Mouse (Mus musculus) heart, adult 9 months (tissue): ENCODE results near the gene Tm9sf3.
"Not testable (repeated sequence)": the region's sequence is repeated elsewhere in the genome, so short reads cannot be mapped to it uniquely, and the experiment has no call there.

Experiments
- DNase-seq, 2 experiments: peaks; one replicate each; pipeline ENCODE4 v3.0.0; 2022; ENCODE audit warnings: low spot score in 2 of 2

Tm9sf3 gene

DNA sequence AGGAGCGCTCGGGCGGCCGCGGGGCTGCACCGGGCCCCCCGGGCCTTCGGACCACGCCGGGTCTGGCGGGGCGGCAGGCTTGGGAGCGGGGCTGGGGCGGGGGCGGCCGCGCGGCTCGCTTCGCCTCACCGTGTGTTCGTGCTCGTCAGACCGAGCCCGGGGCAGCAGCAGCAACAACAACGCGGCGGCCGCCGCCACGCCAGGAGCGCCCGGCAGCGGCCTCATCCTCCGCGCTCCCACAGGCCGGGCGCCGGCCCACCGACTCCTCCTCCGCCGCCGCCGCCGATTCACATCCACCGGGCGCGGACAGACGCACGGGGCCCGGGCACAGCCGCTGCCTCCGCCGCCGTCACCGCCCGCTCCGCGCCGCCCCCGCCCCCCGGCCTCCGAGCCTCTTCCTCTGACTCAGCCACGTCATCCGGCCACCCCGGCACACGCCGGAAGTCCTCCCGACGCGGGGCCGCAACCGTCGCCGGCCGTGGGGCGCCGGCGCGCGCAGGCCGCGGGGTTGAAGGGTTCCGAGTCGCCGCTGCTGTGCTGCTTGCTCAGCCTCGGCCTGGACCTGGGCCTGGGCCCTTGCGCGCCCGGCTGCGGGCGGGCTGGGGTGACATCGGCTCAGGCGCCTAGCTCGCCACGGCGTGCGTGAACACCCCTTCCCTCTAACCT is at the start of gene Tm9sf3:
TSS of gene Tm9sf3 (minus strand) at position 368 of the 666 bp plus-strand sequence.
- peak; percentile 85 to 86 for DNase-seq

- DNase-seq, result not testable (repeated sequence)
Measured at GRCm38 (mm10) chr19:41312587-41312986, 48.8 kb upstream of the Tm9sf3 start.

DNA sequence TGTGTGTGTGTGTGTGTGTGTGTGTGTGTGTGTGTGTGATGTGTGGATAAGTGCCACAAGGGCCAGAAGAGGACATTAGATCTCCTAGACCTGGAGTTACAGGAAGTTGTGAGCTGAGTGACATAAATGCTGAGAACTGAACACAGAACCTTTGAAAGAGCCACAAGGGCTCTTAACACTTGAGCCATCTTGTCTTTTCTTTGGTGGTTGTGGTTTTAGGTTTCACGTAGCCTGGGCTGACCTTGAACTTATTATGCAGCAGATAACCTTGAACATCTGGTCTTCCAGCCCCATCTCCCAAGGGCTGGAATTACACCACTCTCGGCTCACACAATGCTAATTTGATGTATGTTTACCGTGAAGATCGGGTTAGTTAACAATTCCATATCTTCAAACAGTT is 48.2 kb upstream of the Tm9sf3 start:
- DNase-seq, result no peak

DNA sequence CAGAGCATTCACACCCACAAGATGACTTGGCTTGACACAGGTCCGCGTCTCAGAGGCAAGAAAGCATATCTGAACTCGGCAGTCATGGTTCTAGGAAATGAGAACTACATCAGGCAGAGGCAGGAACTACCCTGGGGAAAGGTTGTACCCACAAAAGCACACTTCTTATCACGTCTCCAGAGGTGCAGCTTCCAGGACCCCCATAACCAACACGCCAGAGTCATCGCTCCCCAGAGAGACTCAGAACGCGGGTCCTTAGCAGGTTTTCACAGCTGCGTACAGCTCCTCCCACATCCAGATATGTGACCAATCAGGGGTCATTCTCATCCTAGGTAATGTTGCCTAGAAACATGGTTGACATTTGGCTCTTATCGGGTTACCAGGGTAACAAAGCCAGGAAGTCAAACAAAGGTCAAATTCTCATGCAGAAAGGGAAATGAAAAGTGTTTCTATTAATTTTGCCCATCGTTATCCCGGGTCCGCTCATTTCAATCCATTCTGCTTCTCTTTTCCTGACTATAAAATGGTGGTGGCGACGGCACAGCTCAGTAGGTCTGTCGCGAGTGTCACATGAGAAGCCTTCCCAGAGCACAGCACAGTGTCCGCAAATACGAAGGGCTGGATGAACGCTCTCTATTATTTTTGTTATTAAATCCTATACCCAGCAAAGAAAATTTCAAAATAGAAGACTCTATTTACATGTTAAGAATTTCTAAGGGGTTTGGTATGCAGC is 47.3 kb upstream of the Tm9sf3 start:
- DNase-seq, result peak; percentile 15 to 39

- no peak for DNase-seq
Measured at GRCm38 (mm10) chr19:41303933-41304332, 40.1 kb upstream of the Tm9sf3 start.

DNA sequence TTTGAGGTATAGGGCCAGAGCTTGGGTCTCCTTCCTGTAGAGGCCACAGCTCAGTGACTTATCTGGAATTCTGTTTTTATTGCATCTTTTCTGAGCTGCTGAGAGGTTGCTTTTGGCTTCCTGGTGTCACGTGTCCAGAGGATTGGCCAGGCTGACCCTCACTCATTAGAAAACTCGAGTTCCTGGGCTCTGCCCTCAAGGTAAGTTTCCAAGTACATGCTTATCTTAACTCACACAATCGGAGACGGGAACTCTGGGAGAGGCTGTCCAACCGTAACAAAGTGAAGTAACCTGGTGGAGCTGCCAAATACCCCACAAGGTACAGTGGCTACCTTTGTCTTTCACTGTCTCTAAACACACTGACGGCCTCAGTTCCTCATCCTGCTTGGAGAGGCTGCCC is 39.6 kb upstream of the Tm9sf3 start:
- DNase-seq, result no peak

- DNase-seq, result no peak
Measured at GRCm38 (mm10) chr19:41301856-41302255, 38.1 kb upstream of the Tm9sf3 start.

GRCm38 (mm10) chr19:41299446-41299845 is 35.6 kb upstream of the Tm9sf3 start:
- no peak for DNase-seq

GRCm38 (mm10) chr19:41290952-41291619 is 27.3 kb upstream of the Tm9sf3 start:
- no peak for DNase-seq

DNA sequence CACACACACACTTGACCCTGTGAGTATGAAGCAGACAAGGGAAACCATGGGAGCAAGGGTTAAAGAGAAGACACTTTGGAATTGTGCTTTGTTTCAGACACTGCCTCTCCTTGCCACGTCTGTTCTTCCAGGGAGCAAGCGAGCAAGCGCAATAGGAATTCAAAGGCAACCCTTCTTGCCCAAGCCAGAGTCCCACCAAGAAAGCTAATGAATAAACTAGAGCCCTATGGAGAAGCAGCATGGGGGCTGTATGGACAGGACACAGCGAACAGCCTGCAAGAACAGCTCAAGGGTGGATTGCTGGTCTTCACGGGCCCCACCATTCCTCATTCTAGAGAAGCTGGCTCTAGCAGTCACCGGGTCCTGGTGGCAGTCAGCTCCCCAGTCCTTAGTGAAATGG is 24.8 kb upstream of the Tm9sf3 start:
- DNase-seq, result no peak

DNA sequence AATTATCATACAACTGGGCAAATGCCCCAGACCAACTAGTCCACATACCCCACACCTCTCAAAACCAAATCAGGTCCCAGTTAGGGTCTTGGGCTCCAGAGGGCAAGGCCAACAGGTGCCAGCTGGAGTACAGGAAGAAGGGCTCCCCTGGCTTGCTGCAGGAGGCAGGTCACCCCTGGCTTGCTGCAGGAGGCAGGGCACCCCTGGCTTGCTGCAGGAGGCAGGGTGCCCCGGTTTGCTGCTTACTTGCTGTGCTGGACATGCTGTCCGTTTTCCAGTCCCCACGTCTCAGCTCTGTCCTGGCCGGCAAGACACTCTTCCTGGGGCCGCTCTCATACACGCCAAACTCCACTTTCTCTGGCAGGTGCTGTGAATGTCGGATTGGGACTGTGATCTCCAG is 23.4 kb upstream of the Tm9sf3 start:
- DNase-seq, result no peak

GRCm38 (mm10) chr19:41284515-41284914 is 20.7 kb upstream of the Tm9sf3 start:
- DNase-seq, result no peak

GRCm38 (mm10) chr19:41282718-41283117 is 18.9 kb upstream of the Tm9sf3 start:
- DNase-seq, result no peak

- no peak for DNase-seq
Measured at GRCm38 (mm10) chr19:41282216-41282615, 18.4 kb upstream of the Tm9sf3 start.

DNA sequence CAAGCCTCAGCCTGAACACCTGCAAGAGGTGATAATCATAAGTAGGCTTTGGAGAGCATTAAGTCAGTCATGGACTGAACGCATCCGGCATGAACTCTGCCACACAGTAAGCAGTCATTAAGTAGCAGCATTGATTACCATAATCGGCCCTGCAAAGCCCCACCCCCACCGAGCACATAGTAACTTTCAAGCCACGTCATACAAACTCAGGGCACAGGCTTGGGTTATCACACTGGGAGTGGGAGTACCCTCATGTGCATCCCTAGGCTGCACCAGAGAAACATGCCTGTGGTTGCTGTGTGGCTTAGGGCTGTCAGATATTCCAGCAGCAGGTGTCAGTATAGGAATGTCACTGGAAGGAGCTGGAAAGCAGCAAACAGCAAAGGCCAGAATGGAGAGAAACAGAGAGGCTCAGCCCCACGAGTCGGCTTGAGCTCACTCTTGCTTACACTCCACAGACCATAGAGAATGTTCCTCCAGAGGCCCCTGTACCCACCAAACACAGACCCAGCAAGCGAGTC is 16.0 kb upstream of the Tm9sf3 start:
- DNase-seq, result no peak

- DNase-seq, result no peak
Measured at GRCm38 (mm10) chr19:41278606-41279005, 14.8 kb upstream of the Tm9sf3 start.

DNA sequence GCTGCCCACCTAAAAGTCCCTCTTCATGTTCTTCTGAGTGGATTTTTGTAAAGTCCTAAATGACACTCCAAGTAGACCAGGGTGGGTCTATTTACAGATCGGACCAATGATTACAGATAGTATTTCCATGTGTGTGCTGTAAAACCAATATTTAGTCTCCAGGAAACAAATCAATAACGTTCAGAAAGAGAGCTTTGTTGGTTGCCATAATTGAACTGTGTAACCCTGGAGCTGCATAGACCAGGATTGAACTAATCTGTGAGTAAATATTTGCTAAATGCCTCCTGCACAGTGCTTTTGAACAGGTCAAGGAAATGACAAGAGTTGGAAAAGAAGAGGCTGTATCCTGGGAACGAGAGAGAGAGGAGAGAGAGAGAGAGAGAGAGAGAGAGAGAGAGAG is 11.8 kb upstream of the Tm9sf3 start:
- no peak for DNase-seq

GRCm38 (mm10) chr19:41270906-41271305 is 7.1 kb upstream of the Tm9sf3 start:
- DNase-seq, result no peak

DNA sequence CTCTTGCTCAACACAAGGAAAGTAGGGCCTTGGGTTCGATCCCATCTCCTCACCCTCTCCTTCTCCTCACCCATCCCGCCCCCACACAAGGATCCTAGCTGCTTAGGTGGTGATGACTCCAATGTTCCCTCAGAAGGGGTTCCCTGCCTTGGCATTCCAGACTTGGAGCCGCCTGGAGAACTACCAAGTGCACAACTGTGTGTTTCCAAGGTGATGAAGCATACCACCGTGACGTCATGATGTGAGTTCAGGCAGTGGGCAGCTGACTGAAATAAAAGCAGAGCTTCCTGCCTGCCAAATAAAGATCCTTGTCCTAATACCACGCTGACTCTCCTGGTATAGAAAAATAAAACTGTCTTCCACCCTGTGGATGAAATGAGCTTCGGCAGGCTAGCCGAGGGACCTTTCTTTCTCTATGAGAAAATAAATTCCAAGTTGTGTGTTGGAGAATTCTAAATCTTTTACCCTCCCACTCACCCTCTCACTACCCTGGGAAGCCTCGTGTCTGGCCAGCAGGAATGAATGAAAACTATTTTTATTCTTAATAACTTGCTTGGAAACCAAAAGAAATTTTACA is 6.4 kb upstream of the Tm9sf3 start:
- DNase-seq, result no peak

DNA sequence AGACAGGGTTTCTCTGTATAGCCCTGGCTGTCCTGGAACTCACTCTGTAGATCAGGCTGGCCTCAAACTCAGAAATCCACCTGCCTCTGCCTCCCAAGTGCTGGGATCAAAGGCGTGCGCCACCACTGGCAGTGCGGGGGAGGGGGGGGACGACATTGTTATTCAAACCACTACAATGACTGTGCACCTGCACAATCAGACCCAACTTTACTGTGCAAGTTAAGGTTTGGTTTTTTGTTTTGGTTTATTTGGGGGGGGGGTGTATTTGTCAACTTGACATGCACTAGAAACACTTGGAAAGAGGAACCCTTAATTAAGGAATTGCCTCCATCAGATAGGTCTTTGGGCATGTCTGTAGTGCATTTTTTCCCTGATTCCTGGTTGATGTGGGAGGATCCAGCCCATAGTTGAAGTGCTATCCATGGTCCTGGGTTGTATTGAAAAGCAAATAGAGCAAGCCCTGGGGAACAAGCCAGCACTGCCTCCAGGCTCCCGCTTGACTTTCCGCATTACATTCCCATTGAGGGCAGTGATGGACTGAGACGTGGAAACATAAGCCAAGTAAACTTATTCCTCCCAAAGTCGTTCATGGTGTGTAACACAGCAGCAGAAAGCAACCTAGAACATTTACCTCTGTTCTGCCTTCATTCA is 2.6 kb upstream of the Tm9sf3 start:
- no peak for DNase-seq

- no peak for DNase-seq
Measured at GRCm38 (mm10) chr19:41264331-41264799, 568 bp upstream of the Tm9sf3 start.
